Mouse (Mus musculus) adrenal gland, postnatal 36 days (tissue): ENCODE data around the gene Tmem216. TPM values are rescaled to one million over a fixed set of nuclear protein-coding genes. Genes with fewer than 3 reads are reported as not detected.
A peak's percentile ranks its signal among the peaks of the same experiment; 100 is the strongest.
"Not testable (repeated sequence)": the region's sequence is repeated elsewhere in the genome, so short reads cannot be mapped to it uniquely, and the experiment has no call there.

Experiments used
- DNase-seq, 2 experiments: peaks; one replicate each; pipeline ENCODE4 v3.0.0; 2021; ENCODE audit warnings: mixed read lengths in 1 of 2
- total RNA-seq, 2 experiments: library from RNA; stranded (reverse); gene quantifications; 2 replicates each; pipeline ENCODE4 v1.2.3; 2021

Tmem216 gene
- total RNA-seq, 2 experiments from 2014 or later: 15.9 to 21.5 TPM

- DNase-seq: no peak
Measured at GRCm38 (mm10) chr19:10569627-10570026, 13.6 kb upstream of the Tmem216 start.

GRCm38 (mm10) chr19:10565217-10565616, 9.2 kb upstream of the Tmem216 start:
- peak in 1 of 2 experiments; percentile 29 for DNase-seq

- no peak for DNase-seq
Measured at GRCm38 (mm10) chr19:10564278-10564677, 8.2 kb upstream of the Tmem216 start.

- DNase-seq: no peak
Measured at GRCm38 (mm10) chr19:10562351-10562750, 6.3 kb upstream of the Tmem216 start.

- peak; percentile 50 to 64 for DNase-seq
Measured at GRCm38 (mm10) chr19:10561558-10562314, 5.7 kb upstream of the Tmem216 start.

GRCm38 (mm10) chr19:10560108-10560507, 4.1 kb upstream of the Tmem216 start:
- peak in 1 of 2 experiments; percentile 22 for DNase-seq

GRCm38 (mm10) chr19:10557837-10558375, 1.9 kb upstream of the Tmem216 start:
- not testable (repeated sequence) for DNase-seq

- DNase-seq: no peak
Measured at GRCm38 (mm10) chr19:10557430-10557829, 1.4 kb upstream of the Tmem216 start.

GRCm38 (mm10) chr19:10557001-10557400, 963 bp upstream of the Tmem216 start:
- no peak for DNase-seq

GRCm38 (mm10) chr19:10539454-10539853, 16.6 kb downstream of the Tmem216 start:
- no peak for DNase-seq

GRCm38 (mm10) chr19:10530082-10530481, 26.0 kb downstream of the Tmem216 start:
- no peak for DNase-seq

- DNase-seq: peak in 1 of 2 experiments; percentile 23
Measured at GRCm38 (mm10) chr19:10525910-10526309, 30.1 kb downstream of the Tmem216 start, which contains the start of gene Sdhaf2. Gene Sdhaf2 (minus strand): TSS chr19:10526142.

- peak; percentile 94 for DNase-seq
Measured at GRCm38 (mm10) chr19:10525106-10525901, 30.7 kb downstream of the Tmem216 start, which contains the start of gene Cpsf7. Gene Cpsf7 (plus strand): TSS chr19:10525266.

- DNase-seq: no peak
Measured at GRCm38 (mm10) chr19:10524784-10525105, 31.3 kb downstream of the Tmem216 start.

- no peak for DNase-seq
Measured at GRCm38 (mm10) chr19:10523483-10524080, 32.5 kb downstream of the Tmem216 start.

- no peak for DNase-seq
Measured at GRCm38 (mm10) chr19:10521926-10522325, 34.1 kb downstream of the Tmem216 start.

- DNase-seq: no peak
Measured at GRCm38 (mm10) chr19:10520355-10520754, 35.7 kb downstream of the Tmem216 start.

- no peak for DNase-seq
Measured at GRCm38 (mm10) chr19:10510759-10511330, 45.2 kb downstream of the Tmem216 start.

- peak; percentile 32 to 58 for DNase-seq
Measured at GRCm38 (mm10) chr19:10502571-10502970, 53.5 kb downstream of the Tmem216 start.

GRCm38 (mm10) chr19:10500581-10500980, 55.5 kb downstream of the Tmem216 start:
- DNase-seq: no peak

- DNase-seq: peak; percentile 35 to 42
Measured at GRCm38 (mm10) chr19:10497512-10498160, 58.4 kb downstream of the Tmem216 start.

- DNase-seq: no peak
Measured at GRCm38 (mm10) chr19:10496976-10497375, 59.1 kb downstream of the Tmem216 start.
